Mouse (Mus musculus): ENCODE data around the gene Vmn2r110. TPM values are rescaled to one million over a fixed set of nuclear protein-coding genes. Genes with fewer than 3 reads are reported as not detected.

Vmn2r110 gene
- polyA plus RNA-seq (2012; rRNA removed; ENCODE audit: low replicate concordance): not detected in 2 replicates

DNA sequence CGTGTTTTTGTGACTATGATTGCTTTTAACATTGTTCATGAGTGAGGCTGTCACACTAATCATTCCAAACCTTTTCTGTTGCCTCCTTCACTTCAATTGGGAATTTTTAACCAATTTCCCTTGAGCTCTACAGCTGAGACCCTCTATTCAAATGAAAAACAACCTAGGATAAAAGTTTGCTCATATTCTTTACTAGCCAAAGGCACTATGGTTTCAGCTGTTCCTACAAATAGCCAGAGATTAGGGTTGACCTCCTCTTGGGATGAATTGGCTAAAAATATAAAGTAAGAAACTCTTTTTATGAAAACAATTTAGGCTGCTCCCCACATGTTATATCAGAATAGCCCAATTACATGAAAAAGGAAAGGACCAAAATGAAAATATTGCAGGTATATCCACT, at the start of gene Vmn2r110:
Gene Vmn2r110, minus strand, starts transcription at position 101 of the 400 bp plus-strand sequence.

GRCm38 (mm10) chr17:20624777-20625176, 28.6 kb upstream of the Vmn2r110 start, which contains the start of gene Fpr-rs3:
Fpr-rs3 (minus strand) TSS chr17:20624877.

DNA sequence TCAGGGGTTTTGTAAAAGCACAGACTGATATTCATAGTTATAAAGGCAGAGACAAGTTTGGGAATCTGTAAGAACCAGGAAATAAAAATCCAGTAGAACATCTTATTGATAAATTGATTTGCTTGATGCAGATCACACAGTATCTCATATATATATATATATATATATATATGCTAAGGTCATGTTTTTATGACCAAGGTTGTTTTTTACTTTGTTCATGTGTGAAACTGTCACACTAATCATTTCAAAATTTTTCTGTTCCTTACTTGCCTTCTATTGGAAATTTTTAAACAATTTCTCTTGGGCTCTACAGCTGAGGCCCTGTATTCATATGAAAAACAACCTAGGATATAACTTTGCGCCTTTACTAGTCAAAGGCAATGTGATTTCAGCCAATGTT, 31.6 kb downstream of the Vmn2r110 start, which contains the start of gene Vmn2r109:
Gene Vmn2r109, minus strand, starts transcription at position 101 of the 400 bp plus-strand sequence.

Other genes starting within 250 kb of the Vmn2r110 start
- gene Vmn1r224, start 182.3 kb downstream of the Vmn2r110 start, polyA plus RNA-seq (2012; rRNA removed; ENCODE audit: low replicate concordance): not detected in 2 replicates
- not detected in 2 replicates for gene Vmn2r108, start 115.1 kb downstream of the Vmn2r110 start, polyA plus RNA-seq (2012; rRNA removed; ENCODE audit: low replicate concordance)
- not detected in 2 replicates for gene Vmn1r225, start 98.3 kb downstream of the Vmn2r110 start, polyA plus RNA-seq (2012; rRNA removed; ENCODE audit: low replicate concordance)
- not detected in 2 replicates for gene Vmn2r109, start 31.7 kb downstream of the Vmn2r110 start, polyA plus RNA-seq (2012; rRNA removed; ENCODE audit: low replicate concordance)
- gene Fpr-rs3, start 28.5 kb upstream of the Vmn2r110 start, polyA plus RNA-seq (2012; rRNA removed; ENCODE audit: low replicate concordance): not detected in 2 replicates
- not detected in 2 replicates for gene Vmn1r226, start 86.4 kb upstream of the Vmn2r110 start, polyA plus RNA-seq (2012; rRNA removed; ENCODE audit: low replicate concordance)
- not detected in 2 replicates for gene Vmn1r227, start 133.4 kb upstream of the Vmn2r110 start, polyA plus RNA-seq (2012; rRNA removed; ENCODE audit: low replicate concordance)
- gene Vmn1r228, start 189.7 kb upstream of the Vmn2r110 start, polyA plus RNA-seq (2012; rRNA removed; ENCODE audit: low replicate concordance): not detected in 2 replicates
- gene Vmn1r229, start 215.1 kb upstream of the Vmn2r110 start, polyA plus RNA-seq (2012; rRNA removed; ENCODE audit: low replicate concordance): not detected in 2 replicates
- gene Vmn1r230, start 244.0 kb upstream of the Vmn2r110 start, polyA plus RNA-seq (2012; rRNA removed; ENCODE audit: low replicate concordance): not detected in 2 replicates

Measured in subcutaneous adipose tissue, adult 2 months (tissue).